Mouse (Mus musculus) kidney, postnatal 4 days (tissue): ENCODE results near the gene Hs6st1.
"Not testable (repeated sequence)": the region's sequence is repeated elsewhere in the genome, so short reads cannot be mapped to it uniquely, and the experiment has no call there.

Source experiments
- DNase-seq, 2 experiments: peaks; one replicate each; pipeline ENCODE4 v3.0.0; 2021; ENCODE audit warnings: mixed read lengths in 2 of 2

Hs6st1 gene

DNA sequence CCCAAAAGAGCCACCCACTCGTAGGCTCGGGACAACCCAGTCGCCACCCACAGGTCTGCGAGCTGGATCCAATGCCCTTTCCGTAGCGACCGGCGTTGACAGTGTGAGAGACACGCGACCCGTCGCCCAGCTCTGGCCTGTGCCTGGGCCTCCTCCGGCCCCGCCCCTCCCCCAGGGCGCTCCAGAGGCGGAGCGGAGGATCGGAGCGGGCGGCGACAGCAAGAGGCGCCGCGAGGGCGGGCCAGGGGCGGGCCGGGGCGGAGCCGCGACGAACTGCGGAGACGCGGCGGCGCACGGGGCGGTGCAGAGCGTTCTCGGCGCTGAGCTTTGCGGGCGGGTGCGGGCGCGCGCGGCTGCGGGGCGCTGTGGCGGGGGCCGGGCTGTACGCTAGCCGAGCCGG lies at the start of gene Hs6st1:
TSS of gene Hs6st1 (plus strand) at position 325 of the 400 bp plus-strand sequence.
- peak; percentile 95 to 98 for DNase-seq

DNA sequence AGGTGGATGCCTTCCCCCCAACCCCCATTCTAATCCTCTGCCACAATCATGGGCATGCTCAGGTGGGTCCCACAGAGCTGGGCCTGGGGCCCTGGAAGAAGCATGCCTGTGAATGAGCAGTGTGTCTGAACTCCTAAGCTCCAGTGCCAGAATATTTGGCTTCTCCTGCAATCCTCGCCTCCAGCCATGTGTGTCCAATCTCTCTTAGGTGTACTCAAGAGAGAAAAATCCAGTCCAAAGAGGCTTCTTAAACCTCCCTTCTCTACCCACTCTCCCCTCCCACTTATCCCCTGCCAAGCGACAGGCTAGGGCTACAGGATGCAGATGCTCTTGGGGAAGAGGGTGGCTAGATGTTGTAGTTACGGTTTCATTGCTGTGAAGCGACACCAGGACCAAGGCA lies 49.6 kb upstream of the Hs6st1 start:
- DNase-seq = peak; percentile 36 to 63

DNA sequence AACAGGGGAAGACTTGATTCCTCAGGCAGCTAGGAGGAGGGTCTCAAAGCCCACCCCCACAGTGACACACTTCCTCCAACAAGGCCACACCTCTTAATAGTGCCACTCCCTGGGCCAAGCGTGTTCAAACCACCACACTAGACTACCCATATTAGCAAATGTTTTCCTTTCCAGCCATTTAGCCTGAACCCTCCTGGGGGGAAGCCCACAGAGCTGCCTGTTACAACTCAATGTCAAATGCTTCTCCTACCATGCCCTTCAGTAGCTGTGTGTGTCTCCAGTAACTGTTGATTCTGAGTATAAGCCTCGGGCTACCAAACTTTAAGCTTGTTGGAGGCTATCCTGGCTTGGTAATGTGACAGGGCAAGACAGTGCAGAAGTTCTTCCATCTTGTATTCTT lies 49.0 kb upstream of the Hs6st1 start:
- no peak for DNase-seq

DNA sequence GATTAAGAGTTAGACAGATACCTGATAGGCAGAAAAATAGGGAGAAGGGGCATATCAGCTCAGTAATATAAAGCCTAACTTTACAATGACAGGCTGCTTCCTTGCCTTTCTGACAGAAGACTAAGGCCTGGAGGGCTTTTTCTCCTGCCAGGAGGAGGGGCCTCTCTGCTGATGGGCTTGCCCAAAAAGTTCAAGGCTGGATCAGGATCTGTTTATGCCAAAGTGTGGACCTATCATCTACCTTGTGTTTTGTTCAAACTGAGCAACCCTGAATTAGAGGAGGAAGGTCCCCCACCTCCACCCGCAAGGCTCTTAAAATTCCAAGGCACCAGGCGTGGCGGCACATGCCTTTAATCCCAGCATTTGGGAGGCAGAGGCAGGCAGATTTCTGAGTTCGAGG lies 47.9 kb upstream of the Hs6st1 start:
- no peak for DNase-seq

DNA sequence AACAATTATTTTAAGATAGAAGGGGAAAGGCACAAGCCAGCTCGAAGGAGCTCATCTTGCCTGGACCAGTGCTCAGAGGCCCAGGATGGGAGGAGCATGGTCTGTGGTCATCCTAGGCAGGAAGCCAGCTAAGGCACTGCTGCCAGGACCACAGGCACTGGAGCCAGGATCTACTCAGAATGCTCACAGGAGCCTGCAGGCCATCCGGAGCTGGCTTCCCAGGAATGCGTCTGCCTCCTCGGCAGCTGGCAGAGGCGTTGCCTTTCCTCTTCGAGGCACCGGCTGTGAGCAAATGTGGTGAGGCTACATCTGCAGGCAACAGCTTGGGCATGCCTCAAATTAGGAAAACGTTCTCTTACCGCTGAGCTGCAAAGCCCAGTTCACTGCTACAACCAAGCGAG lies 37.8 kb upstream of the Hs6st1 start:
- peak; percentile 48 to 68 for DNase-seq

DNA sequence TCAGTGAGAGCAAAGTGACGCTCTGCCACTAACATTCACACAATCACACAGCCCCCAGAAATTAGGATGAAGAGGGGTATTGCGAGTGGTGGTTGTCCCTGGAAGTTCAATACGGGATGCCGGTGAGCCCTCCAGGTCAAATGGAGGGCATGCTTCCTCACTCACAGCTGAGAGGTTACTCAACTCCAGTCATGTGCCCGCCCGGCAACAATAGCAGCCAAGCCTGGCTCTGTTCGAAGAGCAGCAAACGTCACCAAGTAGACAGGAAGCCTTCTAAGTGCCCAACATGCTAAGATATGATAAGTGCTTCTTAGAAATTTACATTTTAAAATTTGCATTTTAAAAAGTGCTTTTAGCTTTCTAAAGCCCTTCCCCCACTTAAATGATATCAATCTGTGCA lies 29.4 kb upstream of the Hs6st1 start:
- DNase-seq = no peak

DNA sequence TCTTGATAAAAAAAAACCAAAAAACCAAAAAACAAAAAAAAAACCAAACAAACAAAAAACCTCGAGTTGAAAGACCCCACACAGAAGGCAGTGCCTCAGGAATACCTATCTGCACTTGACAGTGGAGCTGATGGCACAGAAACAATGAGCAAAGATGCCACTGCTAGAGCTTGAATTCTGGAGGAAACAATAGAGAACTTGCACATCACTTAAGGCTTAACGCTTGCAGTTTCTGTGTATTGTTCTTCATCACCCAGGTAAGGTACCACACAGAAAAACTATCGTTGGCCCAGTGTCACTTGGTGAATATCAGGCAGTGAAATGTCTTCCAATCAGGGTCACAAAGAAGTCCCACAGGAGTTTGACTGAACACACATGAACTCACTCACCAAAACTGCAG lies 26.1 kb upstream of the Hs6st1 start:
- no peak for DNase-seq

DNA sequence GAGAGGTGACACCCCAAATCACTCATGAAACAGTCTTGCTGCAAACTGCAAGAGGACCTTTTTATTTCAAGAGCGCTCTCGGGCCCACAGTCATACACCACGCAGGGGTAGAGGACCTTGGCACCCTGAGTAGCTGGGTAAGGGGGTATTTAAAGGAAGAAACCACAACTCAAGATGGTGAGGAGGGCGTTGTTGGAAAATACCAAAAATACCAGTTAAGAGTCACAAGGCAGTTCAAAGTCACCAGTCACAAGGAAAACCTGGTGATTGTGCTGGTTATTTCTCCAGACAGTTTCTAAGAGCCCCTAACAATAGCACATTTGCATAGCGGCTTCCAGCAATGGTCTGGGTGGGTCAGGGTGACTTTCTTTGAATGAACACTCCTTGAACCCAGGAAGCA lies 24.4 kb upstream of the Hs6st1 start:
- not testable (repeated sequence) for DNase-seq

DNA sequence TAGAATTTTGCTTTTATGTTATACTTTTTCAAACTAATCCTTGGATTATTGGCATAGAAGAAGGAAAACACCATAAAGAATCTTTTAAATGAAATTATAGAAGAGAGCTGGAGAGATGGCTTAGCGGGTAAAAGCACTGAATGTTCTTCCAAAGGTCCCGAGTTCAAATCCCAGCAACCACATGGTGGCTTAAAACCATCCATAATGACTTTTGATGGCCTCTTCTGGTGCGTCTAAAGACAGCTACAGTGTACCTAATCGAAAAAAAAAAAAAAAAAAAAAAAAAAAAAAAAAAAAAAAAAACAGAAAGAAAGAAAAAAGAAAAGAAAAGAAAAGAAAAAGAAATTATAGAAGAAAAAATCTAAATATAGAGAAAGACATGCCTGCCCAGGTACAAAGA lies 23.9 kb upstream of the Hs6st1 start:
- no peak for DNase-seq

DNA sequence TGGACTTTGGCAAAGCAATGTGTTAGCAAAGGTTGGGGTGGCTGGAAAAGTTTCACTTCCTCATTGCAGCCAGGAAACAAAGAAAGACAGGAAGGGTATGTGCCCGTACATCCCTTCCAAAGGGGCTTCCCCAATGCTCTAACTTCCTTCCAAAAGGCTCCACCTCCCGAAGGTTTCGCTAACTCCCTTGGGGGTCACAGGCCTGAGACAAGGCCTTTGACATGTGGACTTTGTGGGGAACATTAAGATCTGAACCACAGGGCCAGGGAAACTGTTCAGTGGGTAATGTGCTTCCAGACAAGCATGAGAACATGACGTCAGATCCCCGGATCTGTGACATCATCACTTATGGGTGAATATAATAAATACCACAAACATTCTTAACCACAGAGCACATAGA lies 15.5 kb upstream of the Hs6st1 start:
- no peak for DNase-seq

DNA sequence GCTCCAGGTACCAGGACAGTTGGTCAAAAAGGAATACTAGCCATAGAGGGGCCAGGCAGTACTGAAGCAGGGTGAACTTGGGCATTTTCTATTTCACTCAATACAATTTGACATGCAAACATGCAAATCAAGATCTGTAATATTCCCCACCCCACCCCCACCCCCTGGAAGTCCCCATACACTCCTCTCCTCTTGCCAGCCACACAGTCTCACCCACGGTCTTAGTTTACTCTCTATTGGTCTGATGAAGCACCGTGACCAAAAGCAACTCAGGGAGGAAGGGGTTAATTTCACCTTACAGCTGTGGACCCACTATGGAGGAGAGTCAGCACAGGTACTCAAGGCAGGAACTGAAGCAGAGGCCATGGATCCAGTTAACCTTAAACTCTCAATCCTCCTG lies 14.6 kb upstream of the Hs6st1 start:
- DNase-seq = no peak

DNA sequence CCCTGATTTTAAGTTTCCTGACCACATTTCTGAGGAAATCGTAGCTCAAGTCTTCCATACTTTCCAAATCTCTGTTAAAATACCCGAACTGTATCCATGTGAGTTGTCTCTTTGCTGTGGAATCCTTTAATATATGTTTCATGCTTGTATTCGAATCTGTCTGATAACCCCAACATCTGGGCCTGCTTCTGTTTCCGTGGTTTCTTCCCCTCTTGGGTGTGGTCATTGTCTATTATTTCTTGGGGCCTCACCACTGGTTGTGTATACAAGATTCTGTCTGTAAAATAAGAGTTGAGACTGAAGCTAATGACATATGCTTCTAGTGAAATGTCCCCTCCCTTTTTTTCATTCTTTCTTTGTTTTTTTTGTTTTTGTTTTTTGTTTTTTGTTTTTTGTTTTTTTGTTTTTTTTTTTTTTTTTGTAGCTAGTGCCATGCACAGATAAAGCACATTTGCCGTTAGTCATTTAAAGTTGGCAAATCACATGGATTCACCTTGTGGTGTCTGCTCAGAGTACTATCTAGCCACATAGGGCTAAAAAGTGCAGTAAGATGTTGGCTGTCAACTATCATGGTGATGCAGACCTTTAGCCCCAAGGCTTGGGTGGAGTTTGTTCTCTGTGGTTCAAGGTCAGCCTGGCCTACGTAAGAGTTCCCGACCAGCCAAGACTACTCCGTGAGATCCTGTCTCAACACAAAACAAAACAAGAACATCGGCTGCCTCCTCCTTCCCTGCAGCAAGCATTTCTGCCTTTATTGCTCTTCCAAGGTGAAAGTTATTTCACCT lies 13.8 kb upstream of the Hs6st1 start:
- no peak for DNase-seq

DNA sequence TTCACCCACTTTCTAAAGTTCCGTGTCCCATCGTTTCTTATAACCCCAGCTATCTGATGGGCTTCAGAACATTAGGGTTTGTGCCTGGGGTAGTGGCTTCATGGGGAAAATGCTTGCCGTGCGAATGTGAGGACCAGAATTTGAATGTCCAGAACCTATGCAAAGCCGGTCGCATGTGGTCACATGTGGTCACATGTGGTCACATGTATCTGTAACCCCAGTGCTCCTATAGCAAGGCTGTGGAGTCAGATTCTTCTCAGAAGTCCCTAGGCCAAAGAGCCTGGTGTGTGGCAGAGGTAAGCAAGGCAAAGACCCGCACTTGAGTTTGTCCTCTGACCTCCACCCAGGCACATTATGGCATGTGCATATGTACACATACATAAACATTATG lies 13.2 kb upstream of the Hs6st1 start:
- no peak for DNase-seq

DNA sequence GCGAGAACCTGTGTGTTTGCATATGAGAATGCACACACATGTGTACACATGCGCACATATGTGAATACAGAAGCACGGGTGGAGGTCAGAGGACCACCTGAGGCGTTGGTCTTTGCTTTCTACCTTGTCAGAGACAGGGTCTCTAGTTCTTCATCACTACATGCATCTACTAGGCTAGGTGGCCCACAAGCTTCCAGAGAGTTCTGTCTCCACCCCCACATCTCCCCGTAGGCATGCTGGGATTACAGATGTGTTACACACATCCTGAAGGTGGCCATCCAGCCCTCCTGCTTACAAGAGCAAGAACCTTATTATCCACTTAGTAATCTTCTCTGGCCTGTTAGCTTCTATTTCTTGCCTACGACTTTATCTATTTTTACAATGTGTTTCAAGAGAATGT lies 8.8 kb upstream of the Hs6st1 start:
- DNase-seq = no peak

DNA sequence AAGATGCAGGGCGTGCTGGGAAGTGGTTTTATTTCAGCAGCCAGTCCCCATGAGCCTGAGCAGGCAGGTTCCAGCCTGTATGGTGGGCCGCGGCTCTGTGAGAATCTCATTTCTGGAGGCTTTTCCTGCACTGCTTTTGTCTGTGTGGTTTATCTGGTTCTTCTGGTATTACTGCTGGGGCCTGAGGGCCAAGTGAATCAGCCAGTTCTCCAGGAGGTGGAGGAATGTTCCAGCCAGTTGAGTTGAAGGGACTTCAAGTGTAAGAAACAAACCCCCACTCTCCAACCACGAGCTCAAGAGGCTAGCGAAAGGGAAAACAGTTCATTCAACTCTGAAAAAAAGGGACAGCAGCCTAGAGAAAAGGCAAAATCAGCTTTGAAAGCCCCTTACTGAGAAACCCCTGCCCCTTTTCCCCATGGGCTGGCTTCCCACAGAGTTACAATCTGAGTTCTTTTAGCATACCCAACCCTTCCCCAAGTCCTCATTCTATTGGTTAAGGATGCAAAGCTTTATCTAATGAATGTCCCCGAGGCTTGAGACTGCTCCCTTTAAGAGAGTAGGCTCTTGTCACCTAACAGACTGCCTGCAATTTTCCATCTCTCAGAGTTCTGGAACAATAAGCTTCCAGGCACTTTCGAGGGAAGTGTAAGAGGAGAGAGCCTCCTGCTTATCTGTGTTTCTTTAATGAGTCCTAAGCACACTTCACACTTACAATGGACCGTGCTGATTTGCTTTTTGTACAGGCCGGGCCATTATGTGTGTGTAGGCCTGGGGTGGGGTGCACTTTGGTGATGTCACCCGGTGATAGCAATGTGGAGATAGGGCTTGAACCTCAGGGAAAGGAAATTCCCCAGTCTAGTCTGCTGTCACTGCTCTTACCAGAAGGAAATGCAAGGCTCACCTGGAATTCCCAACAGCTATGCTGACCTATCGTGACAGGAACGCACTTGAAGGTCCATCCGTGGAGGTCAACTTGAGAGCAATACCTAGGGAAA lies 7.9 kb upstream of the Hs6st1 start:
- DNase-seq = peak in 1 of 2 experiments; percentile 37

DNA sequence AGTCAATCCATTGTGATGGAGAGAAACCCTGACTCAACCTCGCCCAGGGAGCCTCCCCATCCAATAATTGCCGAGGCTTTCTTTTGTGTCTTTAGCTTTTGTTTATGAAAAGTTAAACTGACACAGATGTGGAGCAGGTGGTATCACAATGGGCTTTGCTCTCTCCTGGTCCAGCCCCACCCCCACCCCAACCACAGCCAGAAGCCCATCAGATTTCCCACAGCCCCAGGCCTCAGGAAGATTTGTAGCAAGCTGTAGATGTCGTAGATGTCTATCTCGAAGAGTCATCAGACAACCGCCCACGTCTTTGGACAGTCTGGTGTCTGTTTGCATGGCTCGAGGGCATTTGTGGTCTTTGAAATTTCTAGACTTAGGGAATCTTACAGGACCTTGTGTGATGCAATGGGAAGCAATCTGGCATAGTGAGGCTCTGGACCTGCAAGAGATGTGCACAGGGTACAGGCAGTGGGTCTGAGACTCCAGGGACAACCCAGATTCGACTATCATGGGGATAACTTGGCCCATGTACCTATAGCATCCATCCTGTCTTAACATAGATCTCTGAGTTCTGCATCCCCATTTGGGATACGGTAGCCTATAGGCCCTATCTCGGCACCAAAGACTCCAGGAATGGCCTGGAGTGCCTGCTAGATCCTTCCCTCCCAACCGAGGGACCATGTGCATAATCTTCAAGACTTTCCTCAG lies 6.8 kb upstream of the Hs6st1 start:
- no peak for DNase-seq

DNA sequence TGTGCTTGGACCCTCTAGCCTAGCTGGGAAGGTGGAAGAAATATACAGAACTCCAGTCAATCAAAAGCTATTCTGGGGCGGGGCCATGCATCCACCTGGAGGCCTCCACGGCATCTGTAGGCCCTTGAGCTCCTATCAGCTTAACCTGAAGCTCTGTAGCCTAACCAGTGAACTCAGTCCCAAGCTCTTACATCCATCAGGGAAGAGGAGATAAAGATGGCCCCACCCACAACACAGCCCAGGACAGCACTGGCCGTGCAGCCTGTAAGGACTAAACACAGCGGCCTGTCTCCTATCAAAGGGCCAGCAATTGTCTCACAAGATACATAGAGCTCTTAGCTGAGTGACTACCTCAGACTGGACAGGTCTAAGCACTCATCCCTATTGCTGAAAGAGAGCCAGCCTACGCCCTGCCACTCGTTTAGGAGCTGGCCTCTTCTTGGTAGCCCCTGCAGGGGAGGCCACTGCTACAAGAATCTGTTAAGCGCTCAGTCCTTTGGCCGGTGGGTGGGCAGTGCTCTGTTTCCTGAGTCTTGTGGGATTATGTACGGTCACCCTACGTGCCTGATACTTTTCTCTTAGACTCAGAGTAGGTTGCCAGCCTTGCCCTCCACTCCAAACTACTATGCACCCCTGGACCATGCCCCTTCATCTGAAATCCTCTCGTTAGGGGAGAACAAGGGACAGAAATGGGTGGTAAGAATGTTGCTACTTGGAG lies 6.0 kb upstream of the Hs6st1 start:
- no peak for DNase-seq

DNA sequence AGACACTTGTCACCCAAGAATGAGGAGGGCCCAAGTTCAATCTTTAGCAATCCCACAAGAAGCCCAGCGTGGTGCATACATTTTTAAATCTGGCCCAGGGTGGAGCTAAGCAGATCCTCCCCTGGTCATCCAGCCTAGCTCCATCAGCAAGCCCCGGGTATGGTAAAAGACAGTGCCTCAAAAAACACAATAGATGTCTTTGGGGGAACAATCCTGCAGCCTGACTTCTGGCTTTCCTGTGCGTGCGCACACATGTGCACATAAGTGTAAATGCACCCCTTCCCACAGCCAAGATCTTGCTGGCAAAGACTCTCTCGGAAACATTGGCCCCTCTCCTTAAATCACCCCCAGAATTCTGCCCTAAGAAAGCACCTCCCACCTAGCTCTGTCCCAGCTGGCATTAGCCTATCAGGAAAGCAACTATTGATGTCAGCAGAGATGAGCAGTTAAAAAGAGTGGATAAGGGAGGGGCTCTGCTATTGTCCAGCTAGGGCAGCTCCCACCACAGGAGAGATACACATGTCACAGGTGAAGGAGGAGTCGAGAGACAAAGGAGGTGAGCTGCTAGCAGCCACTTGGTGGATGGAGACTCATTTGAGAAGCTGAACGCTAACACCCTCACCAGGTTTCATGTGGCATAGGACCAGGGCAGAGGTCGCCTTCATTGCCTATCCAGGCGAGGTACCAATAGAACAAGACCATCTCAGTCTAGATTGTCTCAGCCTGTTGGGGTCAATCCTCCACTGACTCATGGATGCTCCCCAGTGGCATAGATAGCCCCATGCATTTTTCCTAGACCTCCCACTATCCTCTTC lies 5.2 kb upstream of the Hs6st1 start:
- DNase-seq = no peak

DNA sequence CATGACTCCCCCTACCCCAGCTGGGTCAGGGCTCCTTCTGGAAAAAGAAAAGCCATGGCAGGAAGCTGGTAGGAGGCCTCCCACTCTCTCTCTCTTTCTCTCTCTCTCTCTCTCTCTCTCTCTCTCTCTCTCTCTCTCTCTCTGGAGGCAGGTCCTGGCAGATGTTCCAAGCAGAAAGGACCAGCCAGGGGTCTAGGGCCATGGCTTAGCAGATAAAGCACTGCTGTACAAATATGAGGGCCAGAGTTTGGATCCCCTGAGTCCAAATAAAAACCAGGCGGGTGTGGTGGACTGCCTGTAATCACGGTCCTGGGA lies 4.6 kb upstream of the Hs6st1 start:
- no peak for DNase-seq

DNA sequence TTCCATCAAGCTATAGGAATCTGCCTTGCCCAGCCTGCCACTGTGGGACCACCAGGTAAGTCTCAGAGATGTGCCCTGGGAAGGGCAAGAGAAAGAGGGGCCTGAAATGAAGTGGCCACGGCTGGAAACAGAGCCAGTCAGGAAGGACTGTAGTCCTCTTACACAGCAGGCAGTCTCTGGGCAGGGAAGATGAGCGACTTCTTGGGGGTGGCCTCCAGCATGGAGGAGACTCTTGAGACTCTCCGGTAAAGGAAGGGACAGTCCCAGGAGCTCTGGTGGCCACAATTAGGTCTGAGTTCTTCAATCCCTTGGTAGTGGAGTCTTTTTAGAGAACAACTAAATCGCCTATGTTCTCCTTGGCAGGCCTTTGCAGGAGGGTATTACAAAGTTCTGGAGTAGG lies 4.0 kb upstream of the Hs6st1 start:
- DNase-seq = no peak

DNA sequence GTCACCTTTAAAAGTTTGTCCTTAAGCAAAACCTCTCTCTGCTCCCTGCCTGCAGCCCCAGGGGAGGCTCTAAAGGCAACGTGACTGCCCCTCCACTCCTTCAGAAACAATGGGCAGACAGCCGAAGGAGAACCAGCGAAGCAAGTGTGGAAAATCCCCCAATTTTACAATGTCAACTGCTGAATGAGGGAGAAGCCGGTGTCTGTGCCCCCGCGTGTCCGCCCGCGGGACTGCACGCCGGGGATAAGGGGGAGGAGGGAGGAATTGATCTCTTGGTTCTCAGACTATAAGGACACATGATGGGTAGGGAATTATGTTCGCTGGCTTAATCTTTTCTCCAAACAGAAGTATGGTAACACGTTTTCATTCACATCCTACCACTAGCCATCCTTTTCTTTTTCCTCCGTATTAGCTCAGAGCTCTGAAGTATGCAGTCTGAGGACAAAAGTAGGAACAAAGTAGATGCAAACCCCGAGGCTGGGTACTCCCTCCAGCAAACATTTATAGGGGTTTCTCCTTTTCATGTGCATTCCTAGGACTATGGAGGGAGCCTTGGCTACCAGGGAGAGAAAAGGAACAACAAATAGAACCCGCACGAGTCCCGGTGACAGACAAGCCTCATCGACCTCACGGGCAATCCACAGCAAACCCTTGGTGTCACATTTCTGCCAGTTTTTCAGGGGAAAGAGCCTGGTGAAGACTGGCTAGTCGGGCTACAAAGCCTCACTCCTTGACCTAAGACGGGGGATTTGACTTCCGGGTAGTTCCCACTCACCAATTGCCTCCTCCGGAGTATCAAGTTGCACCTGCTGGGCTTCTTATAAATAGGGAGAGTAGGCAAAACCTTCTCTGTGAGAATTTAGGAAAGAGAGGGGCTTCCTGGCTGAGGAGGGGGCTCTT lies 3.1 kb upstream of the Hs6st1 start:
- DNase-seq = peak; percentile 94 to 96
